Mouse (Mus musculus) right cerebral cortex, postnatal 25 days (tissue): Measurements from ENCODE around the gene Cep152.
A peak's percentile ranks its signal among the peaks of the same experiment; 100 is the strongest.

Source experiments
- DNase-seq: peaks from one replicate; pipeline ENCODE4 v3.0.0; 2022

Cep152 gene

DNA sequence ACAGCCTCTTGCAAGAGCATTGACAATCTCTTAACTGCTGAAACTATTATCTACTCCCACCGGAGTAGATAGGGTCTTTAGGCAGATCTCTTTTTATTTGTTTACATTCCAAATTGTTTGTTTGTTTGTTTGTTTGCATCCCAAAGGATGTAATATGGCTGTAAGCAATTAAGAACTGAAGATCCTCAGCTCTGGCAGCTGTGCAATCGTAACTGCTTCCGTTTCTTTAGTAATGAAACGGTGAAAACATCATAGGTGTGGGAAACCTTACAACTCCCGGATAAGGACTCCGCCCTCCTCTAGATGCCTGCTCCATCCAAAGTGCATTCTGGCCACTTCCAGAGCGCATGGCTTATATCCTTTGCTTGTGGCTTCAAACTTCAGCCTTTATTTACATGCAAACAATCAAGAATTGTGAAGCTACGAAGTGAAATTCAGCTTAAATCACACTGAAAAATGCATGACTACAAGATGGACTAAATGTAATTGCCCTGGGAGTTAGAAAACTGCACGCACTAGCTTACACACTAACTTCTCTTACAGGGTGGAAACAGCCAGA lies 707 bp downstream of the Cep152 start:
- no peak for DNase-seq

DNA sequence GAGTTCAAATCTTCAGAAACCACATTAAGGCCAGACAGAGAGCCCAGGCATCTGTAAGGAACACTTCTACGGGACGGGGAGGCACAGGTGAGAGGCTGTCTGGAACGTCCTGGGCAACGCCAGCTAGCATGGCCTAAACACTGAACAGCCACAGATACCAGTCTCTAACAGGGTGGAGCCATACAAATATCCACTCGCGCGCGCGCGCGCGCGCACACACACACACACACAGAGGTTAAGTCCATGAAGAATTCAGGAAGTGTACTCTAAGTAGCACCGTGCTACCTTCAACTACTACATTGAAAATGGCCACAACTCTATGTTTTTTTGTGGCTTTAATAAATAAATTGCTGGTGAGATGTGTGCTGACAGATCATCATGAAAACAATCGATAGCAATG lies 1.7 kb downstream of the Cep152 start:
- DNase-seq: no peak

DNA sequence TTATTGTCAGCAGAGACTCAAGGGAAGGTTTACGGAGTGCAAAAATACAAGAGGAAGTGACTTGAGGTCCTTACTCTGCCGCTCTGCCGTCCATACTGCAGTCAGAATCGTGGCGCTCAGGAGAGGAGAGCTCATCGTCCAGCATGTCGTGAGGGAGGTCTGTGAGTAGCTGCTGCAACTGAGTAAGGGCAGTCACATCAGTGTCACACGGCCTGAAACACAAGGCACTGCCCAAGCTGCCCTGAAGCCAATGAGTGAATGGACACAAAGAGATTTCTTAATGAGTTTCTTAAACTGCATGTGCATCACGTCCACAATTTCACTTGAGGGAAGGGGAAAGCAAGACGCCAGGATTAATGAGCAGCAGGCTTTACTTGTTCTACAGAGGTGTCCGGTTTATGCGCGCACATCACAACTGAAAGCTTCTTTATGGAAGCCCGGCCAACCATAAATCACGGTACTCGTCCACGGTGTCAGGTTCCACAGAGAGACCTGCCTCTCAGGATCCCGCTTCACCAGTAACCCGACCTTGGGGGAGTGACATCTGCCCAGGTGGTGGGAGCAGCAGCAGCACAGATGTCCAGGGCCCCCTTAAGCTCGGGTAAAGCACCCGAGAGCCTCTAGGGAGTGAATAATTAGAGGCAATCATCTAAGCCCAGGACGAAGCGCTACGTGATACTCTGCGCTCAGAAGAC lies 4.6 kb downstream of the Cep152 start:
- no peak for DNase-seq

DNA sequence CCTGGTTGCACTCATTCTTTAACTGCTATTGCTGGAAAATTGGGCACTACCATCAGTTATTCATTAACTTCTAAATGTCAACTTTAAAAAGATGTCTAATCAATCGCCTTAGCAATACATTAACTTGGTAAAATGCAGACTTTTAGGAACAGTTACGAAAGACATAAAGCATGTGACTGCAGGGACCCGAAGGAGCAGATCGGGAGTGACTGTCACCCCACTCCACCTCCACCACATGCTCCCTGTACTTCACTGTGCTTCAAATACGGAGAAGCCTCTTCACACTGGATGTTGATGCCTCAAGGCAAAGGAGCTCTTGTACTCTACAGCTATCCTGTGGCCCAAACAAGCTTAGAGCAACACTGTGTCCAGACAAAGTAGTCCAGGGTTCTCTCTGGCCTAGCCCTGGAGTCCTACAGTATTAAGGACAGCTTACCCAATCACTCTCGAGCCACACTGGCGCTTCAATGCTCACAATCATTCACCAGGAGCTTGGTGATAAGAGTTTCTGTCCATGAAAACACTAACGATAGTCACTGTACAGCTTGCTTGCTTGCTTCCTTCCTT lies 9.0 kb downstream of the Cep152 start:
- no peak for DNase-seq

DNA sequence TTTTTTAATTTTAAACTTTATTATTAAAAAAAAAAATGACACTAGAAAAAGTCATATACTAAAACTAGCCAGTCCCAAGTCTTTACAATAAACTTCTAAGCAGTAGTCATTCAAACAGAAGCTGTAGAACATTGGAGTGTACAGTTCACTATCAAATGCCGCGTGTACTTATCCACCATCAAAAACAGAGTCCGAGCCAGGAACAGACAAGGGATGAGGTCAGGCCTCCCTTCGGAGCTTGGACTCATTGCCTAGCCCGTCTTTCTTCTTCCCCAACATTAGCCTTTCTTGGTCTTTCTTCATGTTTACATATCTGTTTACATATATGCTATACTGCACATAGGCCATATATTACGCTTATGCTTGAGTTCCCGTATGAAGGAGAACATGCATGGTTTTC lies 9.5 kb downstream of the Cep152 start:
- no peak for DNase-seq

DNA sequence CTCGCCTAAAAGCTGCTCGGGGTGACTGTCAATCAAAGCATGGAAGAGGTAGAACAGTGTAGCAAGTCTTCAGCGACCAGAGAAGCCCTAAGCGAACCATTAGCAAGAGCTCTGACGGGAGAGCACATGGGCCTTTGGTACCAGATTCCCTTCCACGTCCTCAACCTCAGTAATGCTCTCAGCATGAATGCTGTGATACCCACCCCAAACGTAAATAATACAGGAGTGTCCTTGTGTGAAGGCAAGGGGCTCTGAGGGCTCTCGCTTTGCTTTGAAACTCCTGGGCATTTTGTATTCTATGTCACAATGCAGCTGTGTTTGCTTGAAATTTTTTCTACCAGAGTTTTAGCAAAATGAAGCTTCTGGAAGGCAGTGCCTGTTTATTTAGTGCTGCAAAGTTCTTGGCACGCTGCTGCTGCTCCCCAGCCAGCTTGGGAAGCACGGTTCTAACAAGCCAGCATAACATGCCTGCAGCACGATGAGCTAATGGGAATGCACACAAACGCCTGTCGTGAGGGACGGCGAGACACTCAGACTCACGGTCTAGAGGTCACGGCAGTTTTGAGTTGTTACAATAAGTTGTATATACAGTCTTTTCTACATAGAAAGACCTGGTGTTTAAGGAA lies 18.6 kb downstream of the Cep152 start:
- peak; percentile 14 for DNase-seq

DNA sequence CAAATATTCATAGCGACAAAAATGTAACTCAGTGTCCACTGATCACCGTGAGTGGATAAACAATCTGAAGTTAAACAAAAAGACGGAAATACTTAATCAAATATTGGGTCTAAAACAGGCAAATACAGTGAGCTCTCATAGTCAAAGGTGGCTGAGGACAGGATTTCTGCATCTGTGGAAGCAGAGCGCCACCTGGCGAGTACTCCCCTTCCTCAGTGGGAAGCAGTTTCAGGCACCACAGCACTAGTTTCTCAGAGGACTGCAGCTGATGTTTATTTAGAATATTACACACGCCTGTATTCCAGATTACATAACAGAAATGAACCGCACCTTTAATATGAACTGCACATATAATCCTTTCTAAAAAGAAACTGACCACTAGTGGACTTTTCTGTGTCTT lies 20.3 kb downstream of the Cep152 start:
- DNase-seq: no peak

DNA sequence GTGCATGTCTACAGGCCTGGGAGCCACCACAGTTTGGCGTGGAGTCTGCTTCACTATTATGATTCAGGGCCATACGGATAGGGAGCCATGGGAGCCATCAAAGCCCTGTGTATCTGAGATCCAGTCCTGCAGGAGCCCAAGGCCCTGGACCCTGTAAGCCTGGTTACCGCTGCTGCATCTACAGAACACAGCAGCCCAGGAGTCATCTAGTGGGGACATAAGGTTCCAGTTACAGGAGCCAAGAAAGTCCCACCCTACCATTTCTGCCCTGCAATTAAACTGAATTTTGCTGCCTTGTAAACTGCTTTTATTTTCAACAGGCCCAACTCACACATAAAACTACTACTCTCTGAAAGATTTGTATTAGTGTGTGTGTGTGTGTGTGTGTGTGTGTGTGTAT lies 21.9 kb downstream of the Cep152 start:
- DNase-seq: no peak

DNA sequence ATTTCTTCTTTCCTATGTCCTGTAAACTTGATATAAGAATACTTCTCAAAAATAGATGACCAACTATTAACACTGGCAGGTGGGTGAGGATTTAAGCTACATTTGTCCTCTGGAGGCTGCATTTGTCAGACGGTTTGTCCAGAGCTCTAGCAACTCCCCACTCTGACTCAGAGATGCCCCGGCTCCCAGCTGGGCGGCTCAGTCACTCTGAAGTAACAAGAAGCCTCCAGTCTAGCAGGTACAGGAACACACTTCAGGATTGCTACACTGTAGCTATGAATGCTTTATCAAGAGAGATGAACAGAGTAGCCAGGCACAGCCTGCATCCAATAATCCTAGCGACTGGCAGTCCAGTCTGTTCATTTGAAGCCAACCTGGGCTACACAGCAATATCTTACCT lies 26.0 kb downstream of the Cep152 start:
- no peak for DNase-seq

DNA sequence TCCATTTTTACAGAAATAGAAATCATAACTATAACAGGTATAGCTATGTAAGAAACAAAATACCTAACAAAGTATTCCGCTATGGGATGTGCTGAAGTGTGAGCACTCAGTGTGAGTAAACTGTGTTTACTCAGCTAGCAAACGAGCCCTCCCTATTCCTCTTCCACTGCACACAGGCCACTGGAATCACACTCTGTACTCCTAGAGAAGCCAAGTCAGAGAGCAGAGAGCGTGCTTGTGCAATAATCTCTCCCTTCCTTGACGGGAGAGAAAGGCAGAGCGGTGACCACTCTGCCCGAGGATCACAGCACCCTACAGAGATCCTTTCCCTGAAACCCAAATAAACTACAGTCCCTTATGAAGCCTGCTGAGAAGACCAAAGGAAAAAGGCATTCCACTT lies 26.7 kb downstream of the Cep152 start:
- DNase-seq: no peak

DNA sequence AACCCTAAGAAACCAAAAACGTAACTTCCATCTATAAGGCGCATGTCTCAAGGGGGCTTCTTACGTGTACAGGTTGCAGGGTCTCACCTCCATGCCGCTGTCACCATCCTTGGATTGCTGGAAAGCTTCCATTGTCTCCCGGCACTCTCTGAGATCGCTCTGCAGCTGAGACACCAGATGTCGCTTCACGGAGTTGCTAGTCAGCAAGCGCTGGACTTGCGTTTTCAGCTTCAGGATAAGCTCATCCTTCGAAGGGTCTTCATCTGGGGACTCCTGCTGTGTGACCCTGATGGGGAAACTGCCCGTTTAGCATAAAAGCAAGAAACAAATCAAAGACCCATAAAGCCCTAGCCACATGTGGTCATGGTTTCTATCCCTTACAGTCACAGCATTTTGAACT lies 30.1 kb downstream of the Cep152 start:
- no peak for DNase-seq

DNA sequence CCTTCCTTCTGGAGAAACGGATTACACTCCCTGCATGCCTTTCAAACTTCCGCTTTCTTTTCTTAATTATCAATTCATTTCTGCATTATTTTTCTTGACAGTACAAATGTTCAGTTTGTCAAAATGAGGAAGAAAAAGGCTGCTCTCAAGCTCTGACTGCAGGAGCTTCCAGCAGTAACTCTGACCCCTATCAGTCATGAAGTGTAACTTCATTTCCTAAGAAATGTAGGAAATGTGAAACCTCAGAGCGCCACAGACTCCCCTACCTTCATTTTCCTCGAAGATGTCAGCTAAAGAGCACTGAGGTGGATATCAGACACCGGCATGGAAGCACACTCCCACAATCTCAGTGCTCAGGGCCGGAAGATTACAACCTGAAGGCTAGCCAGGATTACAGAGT lies 30.8 kb downstream of the Cep152 start:
- DNase-seq: no peak

DNA sequence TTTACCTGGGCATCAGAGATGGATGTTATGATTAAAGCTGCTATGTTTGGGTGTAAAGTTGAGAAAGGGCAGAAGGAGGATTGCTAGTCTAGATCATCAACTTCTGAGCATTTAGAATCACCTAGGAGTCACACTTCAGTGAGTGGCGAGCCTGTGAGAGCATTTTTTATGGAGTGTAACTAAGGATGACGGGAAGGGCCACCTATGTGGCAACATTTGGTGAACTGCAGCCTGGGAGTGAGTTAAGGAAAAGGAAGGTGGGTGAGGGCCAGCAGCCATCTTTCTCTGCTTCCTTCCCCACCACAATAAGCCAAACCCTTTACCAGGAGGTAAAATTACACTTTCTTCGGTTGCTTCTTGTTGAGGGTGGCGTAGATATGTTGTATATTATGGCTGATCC lies 33.0 kb downstream of the Cep152 start:
- DNase-seq: no peak

DNA sequence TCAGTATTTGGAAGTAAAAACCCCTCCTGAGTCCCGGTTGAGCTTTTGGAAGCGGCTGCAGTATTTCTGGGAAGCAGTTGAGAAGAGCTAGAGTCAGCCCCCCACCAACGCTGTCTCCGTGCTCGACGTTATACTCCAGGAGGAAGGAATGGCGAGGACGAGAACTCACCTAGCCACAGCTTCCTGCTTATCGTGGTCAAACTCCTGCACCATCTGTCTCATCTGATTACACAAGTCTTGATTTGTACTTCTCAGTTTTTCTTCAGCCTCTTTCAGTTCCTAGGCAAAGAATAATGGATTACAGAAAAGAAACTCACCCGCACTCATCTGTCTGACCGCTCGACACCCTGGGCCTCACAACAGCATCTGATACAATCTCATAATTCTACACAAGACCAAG lies 35.6 kb downstream of the Cep152 start:
- no peak for DNase-seq

DNA sequence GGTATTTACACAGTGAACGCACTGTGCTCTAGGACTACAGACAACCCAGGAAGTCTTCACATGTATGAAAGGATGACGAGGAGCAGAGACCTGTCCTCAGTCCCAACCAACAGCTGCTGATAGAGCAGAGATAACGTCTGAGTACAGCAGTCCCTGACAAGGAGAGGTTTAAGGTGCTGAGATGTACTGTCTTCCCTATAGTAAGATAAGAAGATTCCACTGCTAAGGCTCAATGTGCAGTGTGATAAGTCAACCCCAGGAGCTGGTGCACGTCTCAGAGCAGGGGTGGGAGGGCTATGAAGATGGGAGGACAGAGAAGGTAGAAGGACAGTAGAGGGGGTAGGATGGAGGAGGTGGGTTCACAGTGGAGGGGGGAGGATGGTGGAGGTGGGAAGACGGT lies 43.8 kb downstream of the Cep152 start:
- DNase-seq: no peak

DNA sequence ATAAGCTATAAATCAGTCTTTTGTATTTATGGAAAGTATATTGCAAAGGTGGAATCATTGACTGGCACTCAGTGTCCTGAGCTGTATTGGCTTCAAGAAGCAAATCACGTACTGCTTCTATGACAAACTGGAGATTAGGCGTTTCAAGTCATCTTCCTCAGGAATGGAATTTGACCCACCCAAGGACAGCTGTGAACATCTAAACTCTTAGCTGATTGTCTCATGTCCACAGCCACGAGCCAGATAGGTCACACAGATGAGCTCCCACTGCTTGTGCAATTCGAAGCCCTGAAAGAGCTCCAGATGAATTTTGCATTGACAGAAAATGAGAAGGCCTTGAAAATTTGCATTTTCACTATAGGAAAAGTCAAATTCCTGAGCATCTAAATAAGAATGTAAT lies 47.2 kb downstream of the Cep152 start:
- no peak for DNase-seq

DNA sequence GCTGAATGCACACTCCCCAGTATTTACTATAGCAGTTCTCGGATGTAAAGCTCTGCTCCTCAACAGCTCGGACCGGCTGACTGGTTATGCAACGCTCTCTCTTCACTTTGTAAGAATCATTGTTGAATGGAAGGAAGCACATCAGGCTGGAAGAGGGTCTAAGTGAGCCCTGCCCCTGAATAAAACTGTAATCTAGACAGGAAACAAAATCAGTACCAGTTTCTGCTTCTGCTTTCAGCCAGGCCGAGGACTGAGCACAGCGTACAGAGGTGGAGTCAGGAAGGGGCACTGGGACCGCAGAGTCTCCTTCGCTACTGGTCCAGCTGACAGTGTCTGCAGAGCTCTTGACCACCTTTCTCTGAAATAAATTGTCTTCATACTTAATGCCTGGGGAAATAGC lies 48.4 kb downstream of the Cep152 start:
- DNase-seq: no peak

DNA sequence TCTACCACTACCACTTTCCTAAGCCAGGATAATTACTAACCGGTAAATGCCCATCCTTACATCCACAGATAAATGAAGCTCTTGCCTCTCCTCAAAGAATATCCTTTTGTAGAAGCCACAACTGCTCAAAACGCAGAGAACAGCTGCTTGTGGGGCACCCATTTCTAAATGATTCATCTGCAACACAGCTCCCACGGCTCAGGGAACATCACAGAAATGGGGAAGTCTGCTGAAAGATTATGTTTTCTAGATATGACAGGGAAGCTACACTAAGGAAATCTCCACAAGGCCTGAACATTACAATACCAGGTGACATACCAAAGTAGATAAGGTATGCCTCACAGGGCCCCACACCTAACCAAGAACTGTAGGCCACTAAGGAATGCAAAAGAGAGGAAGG lies 49.1 kb downstream of the Cep152 start:
- peak; percentile 14 for DNase-seq

DNA sequence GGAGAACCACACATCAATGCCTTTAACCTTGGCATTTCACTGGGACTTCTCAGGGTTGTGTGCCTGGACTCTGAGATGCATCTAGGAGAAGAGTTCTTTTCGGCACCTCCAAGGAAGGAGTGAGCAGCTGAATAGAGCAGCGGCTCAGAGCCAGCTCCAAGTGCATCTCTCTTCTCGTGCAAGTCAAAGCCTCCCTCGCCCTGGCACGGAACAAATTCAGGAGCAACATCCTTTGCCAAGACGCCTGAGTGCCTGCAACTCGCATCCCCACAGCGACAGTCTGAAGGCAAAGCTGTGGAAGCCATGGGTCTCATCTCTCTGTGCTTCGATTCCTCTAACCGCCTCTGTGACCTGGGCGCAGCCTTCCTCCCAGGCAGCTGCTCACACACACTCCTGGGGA lies 61.0 kb downstream of the Cep152 start:
- peak; percentile 14 for DNase-seq

DNA sequence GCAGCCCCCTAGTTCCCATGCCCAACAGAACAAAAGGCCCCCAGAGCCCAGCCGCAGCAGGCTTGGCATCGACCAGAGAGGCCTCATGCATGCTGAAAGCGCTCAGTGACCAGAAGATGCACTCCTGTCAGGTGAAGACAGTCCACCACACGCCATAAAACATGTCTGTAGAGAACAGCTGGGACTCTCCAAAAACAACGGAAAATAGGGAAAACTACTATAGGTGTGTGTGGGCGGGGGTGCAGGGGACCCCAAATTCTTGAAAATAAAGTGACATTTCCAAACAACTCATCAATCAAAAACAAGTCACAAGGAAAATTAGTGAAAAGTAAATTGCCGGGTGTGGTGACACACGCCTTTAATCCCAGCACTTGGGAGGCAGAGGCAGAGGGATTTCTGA lies 62.5 kb downstream of the Cep152 start:
- no peak for DNase-seq

DNA sequence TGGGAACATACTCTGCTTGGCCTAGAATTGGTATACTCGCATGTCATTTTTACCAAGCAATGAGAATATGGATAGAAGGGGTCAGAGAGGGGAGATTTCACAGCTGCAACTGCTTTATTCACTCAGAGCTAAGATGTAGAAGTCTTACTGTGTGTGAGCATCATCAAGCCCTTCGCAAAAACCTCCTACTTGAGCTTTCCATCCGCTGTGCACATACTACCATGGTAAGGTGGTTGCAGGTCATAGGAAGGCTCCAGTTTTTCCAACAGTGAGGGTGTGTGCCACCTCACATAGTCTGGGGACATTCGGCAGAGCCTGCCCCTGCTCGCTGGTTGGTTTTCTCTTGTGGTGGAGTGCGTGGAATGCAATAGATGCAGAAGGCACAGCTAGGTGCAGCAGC lies 64.9 kb downstream of the Cep152 start:
- DNase-seq: no peak

DNA sequence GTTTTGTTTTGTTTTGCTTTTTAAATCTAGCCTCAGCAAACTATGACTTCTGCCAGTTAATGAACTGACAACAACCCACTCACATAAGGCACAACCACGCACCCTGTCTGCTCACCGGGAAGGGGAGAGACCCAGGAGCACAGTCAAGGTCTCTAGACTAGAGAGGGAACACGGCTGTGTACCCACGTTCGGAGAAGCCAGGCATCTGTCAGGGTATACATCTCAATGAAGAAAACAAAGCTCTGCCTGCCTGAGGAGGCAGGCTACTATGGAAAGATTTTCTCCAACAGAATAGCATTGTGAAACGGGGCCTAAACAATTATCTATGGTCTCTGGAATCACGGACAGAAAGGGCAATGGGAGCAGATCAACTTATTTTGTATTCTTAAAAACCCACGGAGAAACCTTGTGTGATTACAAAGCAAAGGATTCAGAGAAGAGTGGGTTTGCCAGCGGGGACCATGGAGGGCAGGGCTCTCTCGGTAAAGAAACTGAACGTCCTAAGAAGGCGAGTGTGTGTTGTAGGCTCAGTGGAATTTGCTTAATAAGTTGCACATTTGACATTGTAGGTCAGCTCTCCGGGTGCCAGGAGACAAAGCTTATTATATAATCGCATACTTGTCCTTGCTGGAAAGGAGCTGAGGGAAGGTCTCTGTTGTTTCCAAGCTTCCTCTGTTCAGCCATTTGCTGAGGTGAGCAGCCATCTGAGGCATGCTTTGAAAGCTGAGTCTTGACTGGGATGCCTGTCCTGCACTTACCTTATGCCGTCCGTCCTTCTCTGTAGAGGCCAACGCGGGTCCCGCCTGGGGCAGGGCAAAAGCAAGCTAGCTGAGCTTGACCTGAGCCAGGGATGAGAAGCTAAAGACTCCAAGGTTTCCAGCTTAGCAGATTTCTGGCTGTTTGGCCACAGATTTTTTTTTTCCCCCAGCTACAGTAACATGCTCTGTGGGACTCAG lies 66.0 kb downstream of the Cep152 start:
- no peak for DNase-seq

DNA sequence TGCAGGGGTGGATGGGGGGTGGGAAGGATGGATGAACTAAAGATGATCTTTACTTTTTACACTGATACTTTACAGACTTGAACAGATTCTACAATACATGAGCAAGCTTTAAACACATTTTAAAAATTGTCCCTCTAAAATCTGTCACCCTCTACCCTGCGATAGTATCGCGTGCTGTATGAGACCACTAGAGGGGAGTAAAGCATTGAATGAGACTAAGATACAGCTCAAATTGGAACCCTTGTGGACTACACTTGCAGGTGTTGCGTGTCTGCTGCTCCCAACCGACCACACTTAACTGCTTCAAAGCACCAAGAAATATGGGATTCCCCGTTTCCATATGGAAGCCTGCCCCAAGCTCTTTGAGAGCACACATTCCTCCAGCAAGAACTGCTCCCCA lies 69.1 kb downstream of the Cep152 start:
- DNase-seq: no peak
